Mouse (Mus musculus) spleen, adult 2 months (tissue): ENCODE data around the gene Gng8.

ENCODE experiments used
- CTCF ChIP-seq: fragments of 200-500 bp; IDR thresholded peaks from 2 replicates; pipeline ENCODE4 v1.5.1; 2011; ENCODE audit warnings: mild to moderate bottlenecking, inconsistent platforms; ENCODE audit not compliant: insufficient read depth, insufficient read length, insufficient replicate concordance; ENCODE audit errors: extremely low read depth
- POLR2A ChIP-seq: fragments of 200-500 bp; IDR thresholded peaks from 2 replicates; pipeline ENCODE4 v1.6.1; 2011; ENCODE audit warnings: low read depth, low read length, inconsistent platforms

DNA sequence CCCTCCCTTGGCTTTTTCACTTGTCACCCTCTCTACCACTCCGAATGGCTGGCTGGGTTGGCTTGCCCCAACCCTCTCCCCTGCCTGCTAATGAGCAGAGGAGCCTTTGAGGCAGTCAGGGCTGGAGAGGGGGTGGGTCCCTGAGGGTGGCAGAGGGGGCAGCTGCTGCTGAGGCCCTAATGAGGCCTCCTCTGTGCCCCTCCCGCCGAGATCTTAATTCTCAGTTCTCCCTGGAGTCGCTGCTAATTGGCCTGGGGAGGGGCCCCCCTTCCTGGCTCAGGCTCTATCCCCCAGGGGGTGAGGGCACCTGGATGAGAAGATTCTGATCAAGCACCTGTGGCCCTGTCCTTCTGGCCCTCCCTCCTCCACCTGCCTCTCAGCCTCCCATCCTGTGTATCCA is 2.7 kb downstream of the Gng8 start:
- no peak for TF ChIP-seq CTCF
- TF ChIP-seq POLR2A: no peak
